Mouse (Mus musculus) yolk sac, embryonic 10.5 days (tissue): Measurements from ENCODE around the gene Wfikkn1.

ENCODE experiments used
- DNase-seq: peaks from one replicate; pipeline ENCODE4 v3.0.0-alpha.2; 2017; ENCODE audit warnings: low spot score

Wfikkn1 gene

GRCm38 (mm10) chr17:25880196-25880910 is at the start of gene Wfikkn1:
TSS of gene Wfikkn1 (minus strand) at chr17:25880858.
- DNase-seq, result peak; percentile 77

DNA sequence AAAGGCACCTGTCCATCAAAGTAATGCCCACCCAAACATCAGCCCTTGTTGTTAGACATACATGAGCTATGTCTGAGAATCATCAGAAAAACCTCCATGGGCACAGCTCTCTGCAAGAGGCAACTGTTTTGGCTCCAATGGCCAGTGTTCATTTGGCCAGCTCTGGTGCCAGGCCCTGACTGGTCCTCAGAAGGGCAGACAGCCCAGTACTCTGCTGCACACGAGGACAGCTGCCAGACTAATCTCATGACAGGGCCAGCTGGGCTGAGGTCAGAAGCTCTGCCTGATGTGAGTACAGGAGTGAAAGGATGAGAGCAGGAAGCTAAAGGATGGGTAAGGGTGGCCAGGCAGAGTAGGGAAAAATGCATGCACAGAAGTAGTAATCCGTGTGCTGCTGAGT is 44.7 kb upstream of the Wfikkn1 start:
- DNase-seq, result no peak

DNA sequence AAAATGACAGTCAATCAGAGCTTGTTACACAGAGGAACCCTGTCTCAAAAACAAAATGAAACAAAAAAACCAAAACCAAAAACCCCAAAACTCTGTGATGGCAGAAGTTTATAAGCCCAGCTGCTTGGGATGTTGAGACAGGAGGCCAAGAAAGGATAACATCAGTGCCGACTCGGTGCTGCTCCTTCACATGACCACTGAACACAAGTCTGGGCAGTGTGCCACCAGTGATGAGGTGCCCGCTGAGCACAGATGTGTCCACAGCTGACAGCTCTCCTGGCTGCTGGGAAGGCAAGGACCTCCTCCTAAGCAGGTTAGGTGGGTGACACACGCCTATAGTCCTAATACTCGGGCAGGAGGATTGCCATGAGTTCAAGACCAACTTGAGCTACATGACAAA is 41.5 kb upstream of the Wfikkn1 start:
- DNase-seq, result no peak

DNA sequence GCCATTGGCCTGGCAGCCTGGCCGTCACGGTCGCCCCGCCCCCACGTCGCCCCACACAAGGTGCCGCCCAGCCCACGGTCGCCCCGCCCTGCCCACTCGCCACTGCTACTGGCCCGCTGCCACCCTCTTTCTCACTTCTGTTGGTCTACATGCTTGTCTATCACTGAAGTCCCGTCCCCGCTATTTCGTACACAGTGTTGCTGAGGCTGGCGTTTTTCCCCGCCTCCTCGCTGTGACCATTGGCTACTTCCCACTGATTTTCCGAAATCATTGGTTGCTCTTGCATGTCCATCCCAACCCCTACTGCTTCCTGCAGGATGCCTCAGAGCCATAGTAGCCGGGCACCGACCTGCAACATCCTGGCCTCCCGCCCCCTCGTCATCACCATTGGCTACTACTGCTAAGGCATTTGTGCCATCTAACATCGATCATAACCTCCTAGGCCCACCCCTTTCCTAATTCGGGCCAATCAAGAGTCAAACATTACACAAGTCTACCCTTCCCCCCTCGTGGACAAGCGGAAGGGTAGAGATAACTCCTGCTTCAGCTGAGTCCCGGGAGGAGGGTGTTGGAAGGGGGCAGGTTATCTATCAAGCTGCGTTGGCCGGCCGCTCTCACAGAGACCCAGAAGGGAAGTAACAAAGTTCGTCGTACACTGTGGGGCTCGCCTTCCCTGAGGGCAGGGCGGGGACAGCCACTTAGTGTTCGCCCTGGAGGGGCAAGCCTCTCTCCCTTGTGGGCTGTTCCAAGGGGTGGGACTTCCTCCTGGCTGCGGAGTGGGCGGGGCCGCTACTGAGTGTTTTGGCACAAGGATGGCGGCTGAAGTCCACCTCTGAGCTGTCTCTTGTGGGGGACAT is 39.4 kb upstream of the Wfikkn1 start:
- DNase-seq, result peak; percentile 100

DNA sequence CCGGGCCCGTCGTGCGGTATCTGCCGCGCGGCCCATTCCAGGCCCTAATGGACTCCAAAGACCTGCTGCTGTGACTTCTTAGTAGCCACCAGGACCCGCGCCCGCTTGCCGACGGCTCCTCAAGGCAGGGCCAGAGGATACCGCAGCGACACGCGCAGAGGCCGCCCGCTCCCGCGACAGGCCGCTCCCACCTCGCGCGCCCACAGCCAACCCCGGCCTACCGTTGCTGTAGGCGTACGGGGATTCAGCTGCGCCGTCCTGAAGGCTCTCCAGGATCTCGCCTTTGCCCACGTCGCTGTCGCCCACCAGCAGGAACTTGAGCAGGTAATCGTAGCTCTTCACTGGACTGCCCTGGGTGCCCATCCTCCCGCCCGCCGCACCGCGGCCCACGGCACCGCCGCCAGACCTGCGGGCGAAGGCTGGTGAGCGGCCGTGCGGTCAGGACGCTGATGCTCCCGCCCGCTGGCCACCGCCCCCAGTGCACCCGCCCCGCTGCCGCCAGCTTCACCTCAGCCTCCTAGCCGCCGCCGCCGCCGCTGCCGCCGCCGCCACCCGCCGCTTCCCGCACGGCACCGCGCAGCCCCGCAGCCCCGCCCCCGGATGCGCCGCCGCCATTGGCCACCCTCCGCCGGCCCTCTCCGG is 38.6 kb upstream of the Wfikkn1 start, which contains the start of gene Rab40c:
Rab40c (minus strand) TSS at position 584 of the 642 bp plus-strand sequence.
- DNase-seq, result no peak

- no peak for DNase-seq
These were observed 37.5 kb upstream of the Wfikkn1 start for GRCm38 (mm10) chr17:25918037-25918750.

DNA sequence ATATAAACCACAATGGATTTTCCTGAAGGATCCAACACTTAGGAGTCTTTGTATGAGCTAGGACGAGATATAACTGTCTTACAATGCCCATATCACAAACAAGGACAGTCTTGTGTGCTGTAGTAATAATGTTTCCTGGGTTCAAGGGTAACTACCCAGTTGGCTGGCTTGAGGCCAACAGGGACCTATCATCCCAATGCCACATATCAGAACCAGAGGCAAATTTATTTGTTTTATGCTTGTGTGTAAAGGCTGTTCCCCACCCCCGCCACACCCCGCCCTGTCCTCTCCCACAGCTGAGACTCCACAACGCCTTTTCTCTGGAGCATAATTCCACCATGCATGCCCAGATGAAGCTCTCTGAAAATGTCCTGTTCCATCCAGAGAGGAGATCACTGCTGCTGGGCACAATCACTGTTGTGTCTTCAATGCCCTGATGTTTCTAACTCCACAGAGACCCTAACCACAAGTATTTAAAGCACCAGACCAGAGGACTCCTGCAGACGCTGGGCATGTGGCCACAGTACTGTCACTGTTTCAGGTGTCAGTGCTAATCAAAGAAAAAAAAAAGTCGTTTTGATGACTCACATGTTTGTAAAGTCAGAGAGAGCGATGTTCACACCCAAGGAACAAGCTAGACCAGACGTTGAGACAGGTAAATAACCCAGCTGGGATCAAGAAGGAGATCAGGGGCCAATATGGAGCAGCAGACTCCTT is 36.4 kb upstream of the Wfikkn1 start:
- DNase-seq, result no peak

GRCm38 (mm10) chr17:25914295-25914694 is 33.6 kb upstream of the Wfikkn1 start:
- DNase-seq, result no peak

- DNase-seq, result no peak
These were observed 33.2 kb upstream of the Wfikkn1 start for GRCm38 (mm10) chr17:25913877-25914275.

DNA sequence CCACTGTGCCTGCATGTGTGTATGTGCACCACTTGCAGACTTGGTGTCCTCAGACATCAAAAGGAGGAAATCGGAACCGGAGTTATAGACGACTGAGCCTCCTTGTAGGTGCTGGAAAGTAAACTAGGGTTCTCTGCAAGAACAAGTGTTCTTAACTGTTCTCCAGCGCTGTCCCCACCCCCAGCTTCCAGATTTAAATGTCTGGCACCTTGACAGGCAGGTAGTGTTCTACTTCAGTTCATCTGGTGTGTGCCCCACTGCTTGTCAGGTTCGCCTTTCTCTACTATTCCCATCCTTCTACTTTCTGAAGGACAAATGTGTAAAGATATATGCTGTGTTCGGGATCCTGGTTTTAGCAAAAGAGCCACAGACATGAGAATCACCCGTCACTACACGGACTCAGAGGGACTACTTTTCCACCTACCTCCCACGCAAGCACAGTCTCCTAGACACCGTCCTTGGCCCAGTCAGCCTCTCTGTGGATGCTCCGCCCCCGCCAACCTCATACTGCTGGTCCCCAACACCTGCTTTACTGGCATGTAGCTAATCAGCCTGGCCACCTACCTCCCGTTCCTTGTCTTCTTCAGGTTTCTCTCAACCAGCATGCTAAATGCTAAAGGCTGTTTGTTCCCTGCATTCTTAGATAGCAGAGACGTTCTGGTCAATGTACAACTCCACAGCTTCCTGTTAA is 32.7 kb upstream of the Wfikkn1 start:
- DNase-seq, result peak; percentile 12

DNA sequence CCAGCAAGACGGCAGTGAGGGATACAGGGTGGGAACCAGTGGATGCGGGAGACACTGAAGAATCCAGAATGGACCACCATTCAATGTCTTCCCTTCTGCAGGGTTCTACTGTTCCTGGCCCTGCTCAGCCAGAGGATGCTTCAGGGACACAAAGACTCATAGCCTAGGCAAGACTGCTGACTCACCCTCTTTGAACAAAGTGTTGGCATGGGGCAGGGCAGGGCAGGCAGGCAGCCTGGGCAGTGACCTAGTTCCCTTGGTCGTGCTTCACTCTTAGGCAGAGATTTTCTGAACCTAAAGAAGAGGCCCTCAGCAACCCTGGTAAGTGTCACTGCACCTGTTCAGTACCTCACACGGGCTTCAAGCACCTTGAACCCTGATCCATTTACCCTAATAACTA is 31.2 kb upstream of the Wfikkn1 start:
- no peak for DNase-seq

GRCm38 (mm10) chr17:25907640-25908039 is 27.0 kb upstream of the Wfikkn1 start:
- no peak for DNase-seq

GRCm38 (mm10) chr17:25903061-25903460 is 22.4 kb upstream of the Wfikkn1 start:
- DNase-seq, result no peak

GRCm38 (mm10) chr17:25900193-25900592 is 19.5 kb upstream of the Wfikkn1 start:
- no peak for DNase-seq

DNA sequence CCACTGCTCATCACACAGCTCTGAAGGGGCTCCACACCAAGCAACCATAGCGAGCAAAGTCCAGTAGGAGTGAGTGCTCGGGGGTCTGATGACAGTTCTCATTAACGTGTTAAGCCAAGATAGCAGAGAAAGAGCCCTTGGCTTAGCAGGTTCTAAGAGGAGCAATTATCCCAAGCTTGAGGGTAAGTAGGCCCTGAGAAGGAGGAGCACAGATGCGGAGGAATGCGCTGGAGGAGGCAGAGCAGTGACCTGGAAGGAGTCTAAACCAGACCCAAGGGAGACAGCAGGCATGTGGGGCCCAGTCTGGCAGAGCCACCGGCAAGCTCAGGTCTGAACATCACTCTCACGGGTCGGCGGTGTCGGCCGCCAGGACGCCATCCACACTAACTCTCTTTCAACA is 15.2 kb upstream of the Wfikkn1 start:
- DNase-seq, result no peak

DNA sequence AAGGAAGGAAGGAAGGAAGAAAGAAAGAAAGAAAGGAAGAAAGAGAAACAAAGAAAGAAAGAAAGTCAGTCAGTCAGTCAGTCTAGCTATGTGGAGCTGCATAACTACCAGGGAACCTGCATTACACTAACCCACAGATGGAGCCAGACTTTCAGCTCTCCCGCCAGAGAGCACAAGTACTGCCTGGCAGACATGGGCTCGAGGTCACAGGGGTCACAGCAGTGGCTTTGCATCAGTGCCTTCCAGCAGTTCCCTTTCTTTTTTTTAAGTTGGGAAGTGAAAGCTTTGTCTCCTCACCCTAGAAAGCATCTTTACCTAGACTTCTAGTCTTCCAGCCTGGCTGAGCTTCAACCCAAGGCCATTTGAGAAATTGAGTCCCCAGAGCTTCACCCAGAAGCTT is 14.8 kb upstream of the Wfikkn1 start:
- DNase-seq, result no peak

DNA sequence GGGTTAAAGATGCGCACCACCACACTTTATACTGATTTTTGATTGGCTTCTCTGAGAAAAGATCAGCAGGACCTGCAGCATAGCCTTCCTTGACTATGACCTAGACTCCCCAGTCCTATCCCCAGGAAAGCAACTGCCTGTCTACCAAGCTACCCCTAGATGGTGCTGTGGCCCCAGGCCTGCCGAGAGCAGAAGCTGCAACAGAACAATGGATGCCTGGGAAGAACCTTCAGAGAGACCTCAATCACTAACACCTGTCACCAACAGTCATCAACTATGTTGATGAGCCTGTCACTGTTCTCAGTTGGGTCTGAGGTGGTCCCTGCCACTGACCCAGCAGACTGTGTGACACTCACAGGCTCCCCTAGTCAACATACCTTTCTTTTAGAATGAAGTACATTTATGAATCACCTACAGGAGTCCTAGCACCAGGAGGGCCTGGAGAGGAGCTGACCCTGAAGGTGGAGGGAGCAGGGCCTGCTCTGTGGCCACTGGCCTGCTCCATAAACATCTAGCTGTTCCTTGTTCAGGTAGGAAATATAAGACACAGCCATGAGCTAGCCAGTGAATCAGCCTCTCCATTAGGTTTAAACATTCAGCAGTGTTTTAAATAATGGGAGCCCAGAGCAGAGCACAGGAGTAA is 13.4 kb upstream of the Wfikkn1 start:
- DNase-seq, result peak; percentile 66

DNA sequence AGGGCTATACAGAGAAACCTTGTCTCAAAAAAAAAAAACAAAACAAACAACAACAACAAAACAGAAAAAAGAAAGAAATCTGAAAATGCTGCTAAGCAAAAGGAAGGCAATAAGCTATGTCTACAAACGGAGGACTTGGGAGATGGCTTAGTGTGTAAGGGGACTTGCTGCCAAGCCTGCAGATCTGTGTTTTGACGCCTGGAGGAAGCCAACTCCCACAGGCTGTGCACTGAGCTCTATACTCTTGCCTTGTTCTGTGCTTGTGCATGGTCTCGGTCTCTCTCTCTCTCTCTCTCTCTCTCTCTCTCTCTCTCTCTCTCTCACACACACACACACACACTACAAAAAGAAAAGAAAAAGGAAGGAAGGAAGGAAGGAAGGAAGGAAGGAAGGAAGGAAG is 8.2 kb upstream of the Wfikkn1 start:
- no peak for DNase-seq

DNA sequence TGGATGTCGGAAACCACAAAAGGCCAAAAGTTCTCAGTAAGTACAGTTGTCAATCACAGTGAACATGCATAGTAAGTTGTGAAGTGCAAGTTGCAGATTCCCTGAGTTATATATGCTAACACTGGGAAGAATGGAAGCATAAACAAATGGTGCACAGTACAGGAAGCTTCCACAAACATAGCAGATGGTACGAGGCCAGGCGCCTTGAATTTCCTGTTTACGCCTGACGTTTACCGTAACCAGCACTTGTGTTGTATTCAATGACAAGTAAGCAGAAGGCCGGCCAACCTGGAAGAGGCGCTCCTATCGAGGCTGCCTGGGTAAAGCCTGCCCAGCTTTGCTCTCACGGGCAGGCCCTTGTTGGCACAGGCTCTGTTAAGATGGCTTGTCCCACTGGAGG is 6.8 kb upstream of the Wfikkn1 start:
- DNase-seq, result no peak

DNA sequence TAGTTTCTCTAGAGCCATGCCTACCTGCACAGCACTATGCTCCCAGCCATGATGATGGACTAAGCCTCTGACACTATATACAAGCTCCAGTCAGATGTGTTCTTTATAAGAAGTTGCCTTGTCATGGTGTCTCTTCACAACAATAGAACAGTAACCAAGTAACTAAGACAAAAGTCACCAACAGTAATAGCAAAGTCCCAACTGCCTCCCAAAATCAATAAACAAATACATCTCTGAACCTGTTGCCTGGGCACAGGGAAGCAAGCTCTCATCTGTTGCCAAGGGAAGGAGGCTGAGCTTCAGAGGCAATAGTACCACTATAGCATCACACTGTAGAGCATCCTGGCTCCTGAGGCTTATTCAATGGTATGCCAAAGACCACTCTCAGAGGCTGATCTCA is 6.1 kb upstream of the Wfikkn1 start:
- DNase-seq, result no peak
